Mouse (Mus musculus): Measurements from ENCODE around the gene Zfp2. TPM values are rescaled to one million over a fixed set of nuclear protein-coding genes. Genes with fewer than 3 reads are reported as not detected.

Zfp2 gene
- polyA plus RNA-seq (2017; shearing (Covaris generic)): not detected

DNA sequence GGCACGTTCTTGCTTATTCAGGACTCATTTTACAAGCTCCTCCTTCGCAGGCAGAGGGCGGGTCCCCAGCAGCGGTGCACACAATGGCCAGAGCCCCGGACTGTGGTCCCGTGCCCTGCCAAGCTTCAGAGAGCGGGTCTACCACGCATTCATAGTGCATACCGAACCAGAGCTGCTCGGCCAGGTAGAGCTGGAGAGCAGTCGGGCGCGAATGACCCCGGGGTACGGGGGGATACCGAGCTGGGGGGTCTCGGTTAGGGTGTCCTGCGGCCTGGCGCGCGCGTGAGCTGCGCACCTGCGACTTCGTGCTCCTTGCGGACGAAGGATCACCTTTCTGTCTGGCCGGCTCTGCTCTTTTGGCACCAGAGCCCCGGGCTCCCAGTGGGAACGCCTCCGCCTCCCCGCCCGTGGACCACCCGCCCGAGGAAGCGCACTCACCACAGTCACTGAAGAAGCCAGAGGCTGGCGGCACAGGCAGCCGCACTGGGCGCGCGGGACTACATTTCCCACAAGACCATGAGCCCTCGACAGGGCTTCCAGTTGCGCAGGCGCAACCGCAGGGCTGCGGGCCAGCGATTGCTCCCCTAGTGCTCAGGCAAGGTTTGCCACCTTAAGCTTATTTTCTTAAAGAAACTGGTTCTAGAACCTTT lies at the start of gene Zfp2:
Gene Zfp2, minus strand, starts transcription at position 495 of the 650 bp plus-strand sequence.
- peak; percentile 57 for ATAC-seq

DNA sequence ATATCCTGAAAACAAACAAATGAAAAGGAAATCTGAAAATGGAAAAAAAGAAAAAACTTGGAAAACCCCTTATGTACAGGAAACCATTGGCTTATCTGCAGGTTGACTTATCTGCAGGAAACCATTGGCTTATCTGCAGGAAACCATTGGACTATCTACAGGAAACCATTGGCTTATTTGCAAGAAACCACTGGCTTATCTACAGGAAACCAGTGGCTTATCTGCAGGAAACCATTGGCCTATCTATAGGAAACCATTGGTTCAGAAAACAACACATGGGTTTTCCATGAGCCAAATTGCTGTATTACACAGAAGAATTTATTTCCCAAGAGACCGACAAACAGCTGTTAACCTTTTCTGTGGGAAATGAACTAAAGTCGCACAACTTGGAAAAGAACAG lies 48.9 kb upstream of the Zfp2 start:
- no peak for ATAC-seq

DNA sequence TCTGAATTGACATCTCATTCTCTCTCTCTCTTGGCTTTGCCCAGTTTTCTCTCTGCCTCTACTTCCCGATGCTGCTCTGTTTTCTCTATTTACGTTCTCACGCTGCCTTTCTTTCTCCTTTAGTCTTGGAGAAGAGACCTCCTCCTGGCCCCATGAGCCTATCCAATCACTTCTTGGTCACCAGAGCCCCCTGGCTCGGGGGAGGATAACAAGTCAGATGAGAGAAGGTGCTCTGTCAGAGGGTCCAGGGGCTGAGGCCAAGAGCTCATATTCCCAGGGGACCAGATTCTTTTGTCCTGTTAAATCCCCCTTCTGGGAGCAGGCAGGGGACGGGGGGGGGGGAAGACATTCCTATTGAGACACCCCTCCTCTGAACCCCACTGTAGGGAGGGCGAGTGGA lies 37.7 kb upstream of the Zfp2 start, which contains the start of gene Prop1:
Gene Prop1, minus strand, starts transcription at position 101 of the 400 bp plus-strand sequence.
- ATAC-seq: no peak

DNA sequence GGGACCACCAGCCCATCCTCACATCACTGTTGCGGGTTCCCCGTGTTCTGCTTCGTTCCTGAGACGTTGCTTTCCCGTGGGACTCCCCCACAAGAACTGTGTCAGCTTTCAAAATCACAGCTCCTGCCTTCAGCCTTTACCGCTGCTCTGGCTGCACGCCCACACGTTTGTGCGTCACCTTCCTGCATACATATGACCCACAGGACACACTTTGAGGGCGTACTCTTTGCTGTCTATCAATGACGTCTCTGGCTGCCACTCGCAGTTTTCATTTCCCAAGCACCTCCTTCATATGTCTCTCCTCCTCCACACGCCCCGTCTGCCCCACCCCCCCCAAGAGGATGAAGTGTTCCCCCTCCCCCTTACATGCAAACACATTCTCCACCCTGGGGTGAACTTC lies 36.3 kb upstream of the Zfp2 start:
- ATAC-seq: no peak

DNA sequence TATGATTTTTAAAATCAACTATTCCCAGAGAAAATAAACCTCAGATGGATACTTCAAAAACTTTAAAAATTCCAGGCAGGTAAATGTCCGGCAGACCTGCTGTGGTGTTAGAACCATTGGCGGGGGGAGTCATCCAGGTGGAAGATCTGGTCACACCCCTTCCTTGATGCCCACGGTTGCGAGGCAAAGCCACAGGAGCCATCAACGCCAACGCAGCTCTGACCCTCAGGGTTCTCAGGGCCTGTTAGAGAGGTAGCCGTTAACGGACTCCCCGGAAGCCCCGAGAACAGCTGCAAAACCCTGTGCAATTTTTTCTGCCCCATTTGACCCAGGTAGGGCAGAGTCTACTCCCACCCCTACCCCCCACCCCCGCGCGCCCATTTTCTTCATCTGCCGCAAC lies 27.5 kb upstream of the Zfp2 start, which contains the start of gene 4933414I15Rik:
Gene 4933414I15Rik, minus strand, starts transcription at position 260 of the 400 bp plus-strand sequence.
- ATAC-seq: no peak

DNA sequence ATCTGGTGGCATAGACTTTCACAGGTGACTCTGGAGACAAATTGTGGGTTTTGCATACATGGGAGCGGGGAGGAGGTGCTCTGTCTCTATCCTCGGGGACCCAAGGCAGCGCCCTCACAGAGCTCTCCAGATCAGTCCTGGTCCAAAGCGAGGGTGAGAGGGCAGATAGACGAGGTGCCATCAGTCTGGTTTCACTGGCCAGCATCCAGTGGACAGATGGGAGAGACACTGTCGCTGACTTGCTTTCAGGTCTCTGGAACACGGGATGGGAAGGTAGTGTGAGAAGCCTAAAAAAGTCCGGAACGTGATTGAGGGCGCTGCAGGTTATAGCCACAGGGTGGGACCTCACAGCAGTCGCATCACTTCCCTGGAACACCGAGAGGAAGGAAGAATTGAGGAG lies 26.4 kb upstream of the Zfp2 start:
- ATAC-seq: no peak

DNA sequence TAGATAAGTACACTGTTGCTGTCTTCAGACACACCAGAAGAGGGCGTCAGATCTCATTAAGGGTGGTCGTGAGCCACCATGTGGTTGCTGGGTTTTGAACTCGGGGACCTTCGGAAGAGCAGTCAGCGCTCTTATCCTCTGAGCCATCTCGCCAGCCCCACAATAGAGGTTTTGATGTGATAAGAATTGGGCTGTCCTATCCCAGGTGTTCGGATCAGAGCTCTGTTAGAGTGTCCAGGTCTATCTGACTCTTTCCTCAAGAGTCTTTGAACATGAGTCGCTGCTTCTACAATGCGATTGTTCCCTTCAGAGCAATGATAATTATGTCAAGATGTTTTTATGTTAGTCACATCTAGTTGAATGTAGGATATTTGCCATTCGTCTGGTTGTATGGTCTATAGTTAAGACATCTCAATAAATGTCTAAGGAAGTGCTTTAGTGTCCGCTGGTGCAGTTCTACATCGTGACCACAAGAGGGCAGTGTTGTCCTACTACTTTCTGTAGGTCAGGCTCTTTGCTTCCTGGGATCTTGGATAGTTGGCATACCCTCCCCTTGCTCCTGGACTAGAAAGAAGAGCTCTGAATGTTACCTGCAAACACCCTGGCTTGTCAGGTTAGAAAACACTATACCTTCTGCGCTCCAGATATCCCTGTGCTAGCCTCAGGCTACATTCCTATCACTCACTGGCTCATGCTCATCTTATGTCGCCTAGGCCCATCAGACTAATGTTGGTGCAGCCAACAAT lies 23.8 kb upstream of the Zfp2 start:
- ATAC-seq: no peak

DNA sequence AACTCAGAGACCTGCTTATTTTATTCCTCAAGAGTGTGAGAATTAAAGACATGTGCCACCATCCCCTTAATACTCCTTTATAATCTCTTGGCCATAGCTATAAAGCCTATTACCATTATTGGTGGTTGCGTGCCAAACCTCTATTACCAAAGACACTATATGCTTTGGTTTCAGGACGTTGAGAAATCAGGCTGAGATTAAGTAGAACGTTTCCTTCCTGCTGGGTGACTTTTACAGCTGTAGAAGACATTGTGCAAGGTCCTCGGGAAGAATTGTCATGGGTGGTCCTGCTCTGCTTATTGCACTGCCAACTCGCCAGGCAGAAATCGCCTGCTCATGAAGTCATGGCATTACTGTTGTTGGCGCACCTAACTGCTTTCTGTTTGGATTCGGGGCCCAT lies 22.5 kb upstream of the Zfp2 start:
- no peak for ATAC-seq

DNA sequence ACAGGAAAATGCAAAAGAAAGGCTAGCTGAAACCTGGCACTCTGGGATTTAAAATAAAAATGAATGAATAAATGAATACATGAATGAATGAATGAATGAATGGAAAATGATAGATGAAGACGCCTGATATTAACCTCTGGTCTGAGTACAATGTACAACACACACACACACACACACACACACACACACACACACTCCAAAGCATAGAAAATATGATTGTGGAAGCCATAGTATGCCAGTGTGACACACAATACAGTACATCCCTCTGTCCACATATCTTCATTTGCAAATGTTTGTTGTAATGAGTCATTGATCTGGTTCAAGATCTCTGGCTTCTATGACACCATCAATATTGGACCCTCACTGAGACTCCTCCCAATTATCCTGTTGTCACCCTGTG lies 16.1 kb upstream of the Zfp2 start:
- no peak for ATAC-seq

DNA sequence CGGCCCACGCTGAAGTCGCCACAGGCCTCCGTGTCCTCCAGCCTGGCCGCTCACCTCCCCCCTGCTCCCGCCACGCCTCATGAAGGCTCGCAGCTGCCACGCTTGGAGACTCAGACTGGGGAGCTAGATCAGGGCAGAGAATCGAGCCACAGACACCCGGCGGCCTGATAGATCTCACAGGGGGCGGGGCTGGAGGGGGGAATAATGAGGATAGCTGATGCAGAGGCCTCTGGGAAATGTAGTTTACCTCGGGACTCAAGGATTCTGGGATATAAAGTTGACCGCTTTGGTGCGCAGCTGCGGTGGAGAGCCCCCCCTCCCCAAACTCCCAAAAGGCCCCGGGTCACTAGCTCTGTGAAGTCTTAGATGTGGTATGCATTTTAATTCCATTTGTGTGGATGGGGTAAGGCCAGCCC lies 15.5 kb upstream of the Zfp2 start, which contains the start of gene Zfp354b:
Gene Zfp354b, minus strand, starts transcription at position 183 of the 416 bp plus-strand sequence.
- no peak for ATAC-seq

DNA sequence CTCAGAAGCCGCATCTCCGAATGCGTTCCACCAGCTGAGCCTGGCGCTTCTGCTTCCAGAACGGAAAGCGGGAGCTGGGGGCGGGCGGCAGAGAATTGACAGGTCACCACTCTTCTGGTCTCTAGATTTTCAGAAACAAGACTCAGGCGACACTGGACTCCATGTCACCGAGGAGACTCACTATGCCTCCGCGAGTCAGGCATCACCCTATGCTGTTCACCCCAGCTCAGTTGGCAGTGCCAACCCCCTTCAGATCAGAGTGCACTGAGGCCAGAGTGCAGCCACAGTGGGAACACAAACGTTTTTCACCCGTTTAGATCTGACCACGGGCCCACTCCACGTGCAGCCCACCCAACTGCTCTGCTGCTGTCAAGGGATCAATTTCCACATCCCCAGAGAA lies 15.1 kb upstream of the Zfp2 start:
- ATAC-seq: no peak

DNA sequence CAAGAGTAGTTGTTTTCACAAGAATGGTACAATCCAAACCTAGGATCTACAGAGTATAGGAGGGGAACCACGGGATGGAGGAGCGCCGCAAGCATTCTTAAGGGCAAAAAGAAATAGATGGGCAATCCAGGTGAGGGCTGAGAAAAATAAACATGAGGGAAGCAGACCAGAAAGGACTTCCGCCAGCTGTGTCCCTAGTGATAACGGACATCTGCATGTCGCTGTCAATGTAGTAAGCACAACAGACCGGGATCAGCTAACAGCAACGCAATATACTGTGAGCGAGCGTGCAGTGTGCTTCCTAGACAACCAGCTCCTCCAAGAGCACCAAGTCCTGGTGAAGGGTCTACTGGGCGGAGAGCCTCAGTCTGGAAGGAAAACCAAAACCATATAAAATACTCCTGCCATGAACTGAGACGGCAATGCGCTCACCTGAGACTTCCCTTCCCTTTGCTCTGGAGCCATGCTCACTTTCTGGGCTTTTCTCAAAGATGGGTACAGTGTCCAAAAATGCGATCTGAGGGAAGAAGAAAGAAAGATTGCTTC lies 14.6 kb upstream of the Zfp2 start:
- ATAC-seq: no peak

DNA sequence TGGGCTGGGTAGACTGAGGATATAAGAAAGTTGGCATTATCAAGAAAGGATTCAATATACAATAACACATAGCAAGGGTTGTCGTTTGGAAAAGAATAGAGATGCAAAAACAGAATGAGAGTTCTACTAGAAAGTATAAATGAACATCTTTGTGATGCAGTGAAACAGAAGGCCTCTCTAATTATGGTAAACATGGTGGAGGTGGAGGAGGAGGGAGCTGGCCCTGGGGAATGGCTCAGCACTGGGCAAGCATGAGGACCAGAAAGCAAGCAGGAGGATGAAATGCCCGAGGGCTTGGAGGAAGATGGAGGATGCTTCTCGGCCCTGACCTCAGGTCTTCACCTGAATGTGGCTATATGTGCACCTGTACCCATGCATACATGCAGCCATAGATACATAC lies 1.5 kb downstream of the Zfp2 start:
- ATAC-seq: no peak

DNA sequence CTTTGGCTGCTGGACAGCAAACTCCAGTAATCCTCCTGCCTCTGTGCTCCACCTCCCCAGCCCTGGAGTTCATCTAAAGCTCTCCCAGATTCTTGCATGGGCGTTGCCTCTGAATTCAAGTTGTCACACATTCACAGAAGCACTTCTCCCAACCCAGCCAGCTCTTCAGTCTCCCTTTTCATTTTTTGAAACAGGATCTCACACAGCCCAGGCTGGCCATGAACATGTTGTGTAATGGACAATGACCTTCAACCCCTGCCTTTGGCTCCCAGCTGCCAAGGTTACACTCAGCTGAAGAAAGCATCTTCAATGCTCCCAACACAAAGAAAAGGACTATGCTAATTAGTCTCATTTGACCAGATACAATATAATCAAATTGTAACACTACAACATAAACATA lies 2.7 kb downstream of the Zfp2 start:
- no peak for ATAC-seq

DNA sequence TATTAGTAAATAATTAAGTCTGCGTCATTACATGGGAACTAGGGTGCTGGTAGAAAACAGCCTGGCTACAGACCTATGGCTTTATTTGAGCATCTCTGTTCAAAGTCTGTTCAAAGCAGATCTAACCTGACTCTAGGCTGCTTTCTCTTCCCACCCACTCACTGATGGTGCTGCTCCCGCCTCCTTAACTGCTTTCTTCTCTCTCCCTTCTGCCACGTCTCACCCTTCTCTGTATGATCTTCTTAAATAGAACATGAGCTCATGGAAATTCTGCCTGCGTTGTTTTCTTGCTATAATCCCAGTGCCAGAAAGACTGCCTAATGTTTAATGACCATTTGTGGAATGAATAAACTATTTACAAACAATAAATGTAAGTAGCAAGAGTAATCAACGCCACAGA lies 7.8 kb downstream of the Zfp2 start:
- no peak for ATAC-seq

DNA sequence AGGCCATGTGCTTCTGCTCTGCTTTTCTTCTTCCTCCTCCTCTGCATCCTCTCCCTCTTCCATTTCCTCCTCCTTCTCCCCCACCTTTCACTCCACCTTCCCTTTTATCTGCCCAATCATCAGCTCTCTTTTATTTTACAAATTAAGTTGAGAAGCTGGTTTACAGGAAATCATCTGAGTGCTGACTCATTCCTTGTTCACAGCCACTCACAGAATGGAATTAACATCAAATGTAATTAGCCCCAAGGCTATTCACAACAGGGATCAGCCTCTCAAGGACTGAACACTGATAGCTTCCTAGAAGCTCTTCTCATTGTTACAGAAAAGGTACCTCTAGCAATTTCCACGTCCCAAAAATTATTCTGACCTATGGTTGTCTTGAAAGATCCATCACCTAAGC lies 18.6 kb downstream of the Zfp2 start:
- no peak for ATAC-seq

DNA sequence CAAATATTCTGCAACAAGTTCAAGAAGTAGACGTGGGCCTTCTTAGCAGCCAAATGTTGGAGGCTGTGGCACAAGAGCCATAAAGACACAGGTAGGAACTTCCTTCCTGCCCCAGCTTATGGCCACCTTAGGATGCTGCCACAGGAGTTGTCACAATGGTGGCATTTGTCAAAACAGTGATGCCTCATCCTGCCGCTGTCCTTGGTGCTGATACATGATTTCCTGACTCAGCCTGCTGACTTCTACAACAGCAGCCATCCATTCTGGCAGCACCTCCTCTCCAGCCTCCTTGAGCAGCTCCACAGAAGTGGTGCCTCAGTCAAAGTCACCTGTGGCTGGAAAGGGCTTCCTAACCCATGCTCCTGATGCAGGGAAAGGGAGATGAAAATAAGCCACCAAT lies 23.5 kb downstream of the Zfp2 start:
- ATAC-seq: no peak

DNA sequence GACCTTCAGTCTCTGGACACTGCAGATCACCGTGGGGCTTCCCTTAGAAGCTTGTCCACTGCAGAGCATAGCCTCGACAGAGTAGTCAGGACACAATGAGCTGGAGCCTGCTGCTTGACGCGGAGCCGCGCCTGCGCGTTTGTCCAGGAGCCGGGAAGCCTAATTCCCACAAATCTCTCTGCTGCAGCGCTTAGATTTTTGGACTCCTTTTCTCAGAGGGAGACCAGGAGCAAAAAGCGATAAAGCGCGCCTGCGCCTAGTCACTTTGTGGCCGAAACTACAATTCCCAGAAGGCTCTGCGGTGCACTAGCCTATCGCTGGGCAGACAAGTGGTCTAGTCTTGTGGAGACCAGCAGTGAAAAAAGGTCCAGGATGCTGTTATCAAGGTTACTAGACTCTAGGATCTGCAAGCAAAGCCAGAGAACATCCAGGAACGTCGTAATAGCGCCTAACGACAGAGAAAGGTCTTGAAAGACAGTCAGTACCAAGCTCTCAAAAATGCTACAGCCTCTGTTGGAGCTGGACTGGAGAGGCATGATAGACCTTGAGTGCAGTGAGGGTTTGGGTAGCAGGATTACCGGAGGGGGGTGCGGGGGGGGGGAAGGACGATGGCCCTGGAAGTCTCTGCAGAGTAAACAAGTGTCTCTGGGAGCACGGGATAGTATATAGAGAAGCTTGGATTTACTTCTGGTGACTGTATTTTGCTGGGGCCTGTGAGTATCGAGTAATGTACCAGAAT lies 28.4 kb downstream of the Zfp2 start, which contains the start of gene Zfp454:
Gene Zfp454, minus strand, starts transcription at position 262 of the 739 bp plus-strand sequence.
- no peak for ATAC-seq

DNA sequence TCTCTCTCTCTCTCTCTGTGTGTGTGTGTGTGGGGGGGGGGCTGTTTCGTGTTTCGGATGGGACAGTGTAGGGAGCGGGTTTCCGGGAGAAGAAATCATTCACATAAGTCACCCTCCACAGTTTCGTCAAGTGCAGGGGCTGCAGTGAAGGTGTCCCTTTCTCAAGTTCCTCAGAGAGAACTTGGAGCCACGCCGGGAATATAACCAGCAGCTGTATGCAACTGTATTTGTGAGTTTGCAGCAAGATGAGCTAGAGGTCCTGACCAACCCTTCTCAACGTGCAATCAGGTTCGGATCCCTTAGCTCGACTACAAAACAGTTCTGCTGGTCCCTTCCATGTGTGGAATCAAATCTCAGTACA lies 29.1 kb downstream of the Zfp2 start:
- ATAC-seq: no peak

DNA sequence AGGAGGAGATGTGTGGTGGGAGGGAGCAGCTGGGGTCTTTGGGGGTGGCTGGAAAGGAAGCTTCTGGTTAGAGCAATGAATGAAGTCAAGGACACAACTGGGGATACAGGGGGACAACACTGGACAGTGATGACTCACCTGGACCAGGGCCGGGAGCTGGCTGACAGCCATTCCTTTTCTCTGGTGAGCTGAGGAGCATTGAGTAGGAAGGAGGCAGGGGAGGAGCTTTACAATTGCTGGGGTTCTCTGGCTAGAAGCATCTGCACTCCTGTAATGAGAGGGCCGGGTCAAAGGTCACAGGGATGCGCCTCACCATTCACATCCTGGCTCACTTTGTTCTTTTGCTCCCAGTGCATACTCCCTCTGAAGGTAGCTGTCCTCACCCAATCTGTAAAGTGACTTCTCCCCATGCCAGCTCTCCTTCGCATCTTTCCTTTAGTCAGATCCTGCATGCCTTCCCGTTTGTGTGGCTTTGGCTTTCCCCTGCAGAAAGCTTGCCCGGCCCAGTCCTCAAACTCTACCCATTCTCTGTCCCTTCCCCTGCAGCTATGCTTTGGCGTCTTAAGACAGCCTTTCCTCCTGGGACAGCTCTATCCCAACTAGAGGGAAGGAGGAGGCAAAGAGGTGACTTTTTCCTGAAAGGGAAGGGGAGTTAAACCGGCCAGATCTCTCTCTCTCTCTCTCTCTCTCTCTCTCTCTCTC lies 29.6 kb downstream of the Zfp2 start:
- ATAC-seq: no peak

DNA sequence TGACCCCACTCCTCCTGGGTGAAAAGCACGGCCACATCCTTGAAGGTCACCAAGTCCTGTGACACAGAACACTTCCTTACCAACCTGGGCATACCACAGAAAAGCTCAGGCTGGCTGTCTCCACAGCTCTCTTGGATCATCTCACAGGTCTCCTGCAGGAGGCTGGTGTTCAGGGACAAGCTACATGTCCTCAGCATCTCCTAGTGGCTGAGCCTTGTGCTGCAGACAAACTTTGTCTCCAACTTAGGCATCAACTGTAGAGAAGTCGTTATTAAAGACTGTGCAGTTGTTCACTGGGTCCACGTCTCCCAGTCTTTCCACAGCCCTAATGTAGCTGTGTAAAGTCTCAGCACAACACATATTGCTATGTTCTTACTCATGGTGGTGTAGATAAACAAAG lies 32.2 kb downstream of the Zfp2 start:
- no peak for ATAC-seq

DNA sequence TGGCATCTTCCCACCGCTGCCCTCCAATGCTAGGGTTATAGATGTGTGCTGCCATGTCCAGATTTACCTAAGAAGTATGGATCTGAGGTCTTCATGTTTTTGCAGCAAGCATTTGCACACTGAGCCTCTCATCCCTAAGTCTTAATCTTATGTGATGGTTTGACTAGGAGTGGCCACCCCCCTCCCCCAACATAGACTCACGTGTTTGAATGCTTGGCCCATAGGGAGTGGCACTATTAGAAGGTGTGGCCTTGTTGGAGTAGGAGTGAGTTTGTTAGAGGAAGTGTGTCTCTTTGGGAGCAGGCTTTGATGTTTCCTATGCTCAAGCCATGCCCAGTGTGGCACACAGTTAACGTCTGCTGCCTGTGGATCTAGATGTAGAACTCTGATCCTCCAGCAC lies 37.3 kb downstream of the Zfp2 start:
- ATAC-seq: no peak
